ENCODE assay signal across 8 mouse cellular contexts in genomic region chr7:110237837-110238451, GRCm38 (mm10). TPM values are rescaled to one million over a fixed set of nuclear protein-coding genes. Genes with fewer than 3 reads are reported as not detected.
DNase-seq lines count a peak whose midpoint lies in the region; ATAC-seq and TF ChIP-seq lines count a peak whose summit lies in the region.

No protein-coding gene starts in this region.

- in situ Hi-C loops in Patski (cut with MboI; ENCODE audit: low pct_unique_long_range_greater_than_20kb), result no loop called here

- no peaks in the 10 kb centered on the region for H3K9me3 ChIP-seq in heart, embryonic 10.5 days
- H3K9me3 ChIP-seq in limb, embryonic 15.5 days, result no peaks in the 10 kb centered on the region

- H3K9ac ChIP-seq in limb, embryonic 15.5 days, result no peak overlapping the region

- H3K27me3 ChIP-seq in kidney, adult 2 months (replicated peaks; ENCODE audit: control insufficient read depth, insufficient read depth, low read length), result no peaks in the 10 kb centered on the region
- no peaks in the 10 kb centered on the region for H3K27me3 ChIP-seq in Patski
- H3K27me3 ChIP-seq in heart, embryonic 10.5 days (ENCODE audit: insufficient read depth, poor library complexity, severe bottlenecking), result no peaks in the 10 kb centered on the region
- no peaks in the 10 kb centered on the region for H3K27me3 ChIP-seq in limb, embryonic 15.5 days

- no peak overlapping the region; the same call in 1 of the 2 replicates for H3K4me3 ChIP-seq in kidney, adult 2 months (ENCODE audit: insufficient read depth, low read depth, low read length)
- no peak overlapping the region for H3K4me3 ChIP-seq in heart, embryonic 10.5 days
- H3K4me3 ChIP-seq in limb, embryonic 15.5 days, result no peak overlapping the region

- TF ChIP-seq POLR2A in kidney, adult 2 months (IDR thresholded peaks at IDR 0.05; ENCODE audit: low read depth, low read length), result no peak

- POLR2A ChIA-PET in Patski (lab: Charles Lee), result interaction anchor here (1.1 kb wide), 1 partner anchor 8 kb away, joined by 3 read pairs; no protein-coding TSS in a partner anchor

- no peak for TF ChIP-seq CTCF in kidney, adult 2 months (conservative IDR thresholded peaks at IDR 0.05; ENCODE audit: insufficient read depth, insufficient read length, low read depth, low read length)
- no peak for TF ChIP-seq CTCF in Patski (IDR thresholded peaks at IDR 0.05)

- H3K4me1 ChIP-seq in kidney, adult 2 months (ENCODE audit: control insufficient read depth, insufficient read depth, low read length), result peaks cover 29% of the 10 kb centered on the region
- H3K4me1 ChIP-seq in heart, embryonic 10.5 days, result peaks cover 27% of the 10 kb centered on the region
- peaks cover 13% of the 10 kb centered on the region for H3K4me1 ChIP-seq in limb, embryonic 15.5 days

- CTCF ChIA-PET in Patski (lab: Charles Lee), result interaction anchor here (1.1 to 1.6 kb wide), 3 partner anchors 12 to 73 kb away, joined by 4 to 6 read pairs (median 5); no protein-coding TSS in a partner anchor

- ATAC-seq in Patski, result peak; percentile 49
- no peak for ATAC-seq in limb, embryonic 15.5 days (ENCODE audit: insufficient number of reproducible peaks, low FRiP score, low TSS enrichment, low read depth)
- no peak for ATAC-seq in granulocyte monocyte progenitor cell, adult 5-6 weeks (replicated peaks; ENCODE audit: poor library complexity, severe bottlenecking)
- no peak for ATAC-seq in activated CD4-positive, CD25-positive, alpha-beta regulatory T cell, adult 4 months

- DNase-seq in kidney, adult 2 months, result peak; percentile 40
- no peak for DNase-seq in kidney, adult 8-10 months
- no peak for DNase-seq in Patski (ENCODE audit: low read depth, low spot score)
- DNase-seq in heart, embryonic 10.5 days (ENCODE audit: low spot score), result no peak
- DNase-seq in cerebellum, adult 11 months, result no peak

- H3K36me3 ChIP-seq in kidney, adult 2 months (ENCODE audit: control insufficient read depth, insufficient read depth, low read length), result no peaks in the 10 kb centered on the region
- no peaks in the 10 kb centered on the region for H3K36me3 ChIP-seq in heart, embryonic 10.5 days
- 0 out of 2 replicates have a peak, but pooled peaks cover 4% of the 10 kb centered on the region for H3K36me3 ChIP-seq in limb, embryonic 15.5 days

- peak overlapping the region; percentile 98 for H3K27ac ChIP-seq in kidney, adult 2 months (ENCODE audit: insufficient read depth, low read depth, low read length)
- peak overlapping the region; percentile 67 for H3K27ac ChIP-seq in heart, embryonic 10.5 days
- H3K27ac ChIP-seq in limb, embryonic 15.5 days, result peak overlapping the region; percentile 59; the same call in 1 of the 2 replicates

- 57% methylated on average over 2 of the region's 2 CpGs for WGBS in kidney, adult 2 months
- WGBS in heart, embryonic 10.5 days, result 53% methylated on average over 2 of the region's 2 CpGs
- WGBS in limb, embryonic 15.5 days, result 31% methylated on average over 2 of the region's 2 CpGs

- H3K4me2 ChIP-seq in limb, embryonic 15.5 days, result 0 out of 2 replicates have a peak overlapping the region, but pooled peaks have one; percentile 7

RNA-seq across cellular contexts. Expression of gene Swap70, which starts 16.4 kb away (rescaled TPM):
- 10.0 and 12.5 TPM in 2 replicates for polyA plus RNA-seq in kidney, adult 2 months (2012; rRNA removed)
- polyA plus RNA-seq in Patski (2021), result 34.0 TPM
- 22.8 and 26.6 TPM in 2 replicates for polyA plus RNA-seq in heart, embryonic 10.5 days (2016; fragmentation: Nextera tagmentation; extraction: Ambion mirVana)
- polyA plus RNA-seq in limb, embryonic 15.5 days (2015; fragmentation: Nextera tagmentation; extraction: Ambion mirVana), result 33.3 and 34.4 TPM in 2 replicates
- total RNA-seq in granulocyte monocyte progenitor cell, adult 5-6 weeks (2014; fragmentation: Nextera tagmentation), result 41.5 and 48.4 TPM in 2 replicates
- 70.0 and 71.0 TPM in 2 replicates for total RNA-seq in granulocyte monocyte progenitor cell, adult 5-6 weeks (2017)
- polyA plus RNA-seq in activated CD4-positive, CD25-positive, alpha-beta regulatory T cell, adult 4 months (2017; shearing (Covaris generic)), result 10 to 100 TPM; 38.4 to 43.6 TPM
